Mouse (Mus musculus): ENCODE results near the gene S100a7a. TPM values are rescaled to one million over a fixed set of nuclear protein-coding genes. Genes with fewer than 3 reads are reported as not detected.

The S100a7a gene
- polyA plus RNA-seq (2012; rRNA removed), result 0.11 and 0.12 TPM in 2 replicates

DNA sequence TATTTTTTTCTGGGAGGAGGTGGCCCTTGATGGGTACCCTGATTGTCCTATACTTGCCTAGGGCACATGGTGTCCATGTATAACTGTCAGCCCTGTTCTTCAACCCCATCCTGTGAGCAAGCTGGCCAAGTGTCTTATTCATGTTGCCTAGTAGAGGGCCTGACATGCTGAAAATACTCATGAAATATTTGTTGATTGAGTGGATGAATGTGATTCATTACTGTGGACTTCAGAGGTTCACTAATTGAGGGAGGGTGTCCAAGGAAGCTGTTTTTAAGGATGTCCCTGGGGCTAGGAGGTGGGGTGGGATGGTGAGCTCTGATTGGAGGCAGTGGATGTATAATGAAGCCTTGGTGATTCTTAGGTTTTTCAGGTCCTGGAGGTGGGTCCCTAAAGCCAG lies at the start of gene S100a7a:
TSS of gene S100a7a (plus strand) at position 301 of the 400 bp plus-strand sequence.

GRCm38 (mm10) chr3:90608223-90608622 lies 45.6 kb upstream of the S100a7a start, which contains the start of gene S100a5:
Gene S100a5 (plus strand): TSS chr3:90608523.

GRCm38 (mm10) chr3:90612728-90613291 lies 41.0 kb upstream of the S100a7a start, which contains the start of gene S100a6:
Gene S100a6 (plus strand): TSS chr3:90612882.

GRCm38 (mm10) chr3:90668846-90669245 lies 15.0 kb downstream of the S100a7a start, which contains the start of gene S100a8:
Gene S100a8 (plus strand): TSS chr3:90668978.

GRCm38 (mm10) chr3:90695613-90696012 lies 41.8 kb downstream of the S100a7a start, which contains the start of gene S100a9:
Gene S100a9 (minus strand): TSS chr3:90695721.

Other genes with a start within 250 kb of the S100a7a start
- gene Ints3, start 220.4 kb upstream of the S100a7a start, polyA plus RNA-seq (2012; rRNA removed), result 9.3 and 11.7 TPM in 2 replicates
- gene Npr1, start 188.2 kb upstream of the S100a7a start, polyA plus RNA-seq (2012; rRNA removed), result 13.2 and 15.2 TPM in 2 replicates
- gene Ilf2, start 177.9 kb upstream of the S100a7a start, polyA plus RNA-seq (2012; rRNA removed), result 24.2 and 24.3 TPM in 2 replicates
- gene Snapin, start 163.0 kb upstream of the S100a7a start, polyA plus RNA-seq (2012; rRNA removed), result 10.8 and 11.4 TPM in 2 replicates
- 41.0 and 42.8 TPM in 2 replicates for gene Chtop, start 144.5 kb upstream of the S100a7a start, polyA plus RNA-seq (2012; rRNA removed)
- gene S100a1, start 139.6 kb upstream of the S100a7a start, polyA plus RNA-seq (2012; rRNA removed), result 63.9 and 76.4 TPM in 2 replicates
- gene S100a13, start 139.6 kb upstream of the S100a7a start, polyA plus RNA-seq (2012; rRNA removed), result 20.9 and 23.5 TPM in 2 replicates
- 0.13 and 0.25 TPM in 2 replicates for gene S100a14, start 127.2 kb upstream of the S100a7a start, polyA plus RNA-seq (2012; rRNA removed)
- gene S100a16, start 116.8 kb upstream of the S100a7a start, polyA plus RNA-seq (2012; rRNA removed), result 21.5 and 26.1 TPM in 2 replicates
- gene S100a3, start 93.4 kb upstream of the S100a7a start, polyA plus RNA-seq (2012; rRNA removed), result 0.12 and 0.13 TPM in 2 replicates
- gene S100a2, start 63.8 kb upstream of the S100a7a start, polyA plus RNA-seq (2012; rRNA removed), result not detected in 2 replicates
- gene Gm42674, start 52.1 kb upstream of the S100a7a start, polyA plus RNA-seq (2012; rRNA removed), result not detected in 2 replicates
- 3.9 and 6.9 TPM in 2 replicates for gene S100a4, start 50.2 kb upstream of the S100a7a start, polyA plus RNA-seq (2012; rRNA removed)
- not detected in 2 replicates for gene S100a5, start 45.5 kb upstream of the S100a7a start, polyA plus RNA-seq (2012; rRNA removed)
- 33.0 and 39.2 TPM in 2 replicates for gene S100a6, start 41.1 kb upstream of the S100a7a start, polyA plus RNA-seq (2012; rRNA removed)
- 2,991 and 4,044 TPM in 2 replicates for gene S100a8, start 15.0 kb downstream of the S100a7a start, polyA plus RNA-seq (2012; rRNA removed)
- gene S100a9, start 41.7 kb downstream of the S100a7a start, polyA plus RNA-seq (2012; rRNA removed), result 4,014 and 5,626 TPM in 2 replicates
- 0.06 and 0.10 TPM in 2 replicates for gene Pglyrp4, start 72.9 kb downstream of the S100a7a start, polyA plus RNA-seq (2012; rRNA removed)
- gene Gm5849, start 123.9 kb downstream of the S100a7a start, polyA plus RNA-seq (2012; rRNA removed), result not detected in 2 replicates